Mouse (Mus musculus): ENCODE measurements around the gene Plekhh2.

GRCm38 (mm10) chr17:84626276-84626856 is 114.7 kb downstream of the Plekhh2 start, which contains the start of gene Dync2li1:
- no peak for TF ChIP-seq CTCF (IDR thresholded peaks at IDR 0.05; ENCODE audit: control insufficient read depth, insufficient read depth, insufficient replicate concordance, low read depth, low read length)
- TF ChIP-seq POLR2A (IDR thresholded peaks at IDR 0.05; ENCODE audit: control insufficient read depth, low read depth, low read length), result peak; percentile 74
